Comparison of ENCODE assay signal across 8 mouse cellular contexts in genomic region chr11:84523841-84524510, GRCm38 (mm10). TPM values are rescaled to one million over a fixed set of nuclear protein-coding genes. Genes with fewer than 3 reads are reported as not detected.
A peak's percentile ranks its signal among the peaks of the same experiment; 100 is the strongest.
DNase-seq lines count a peak whose midpoint lies in the region; ATAC-seq and TF ChIP-seq lines count a peak whose summit lies in the region.

No protein-coding gene starts in this region.

- H3K27ac ChIP-seq in heart, embryonic 12.5 days (ENCODE audit: poor library complexity, severe bottlenecking), result no peak overlapping the region

- under 1% methylated on average over 35 of the region's 35 CpGs for WGBS in heart, embryonic 12.5 days

- no peaks in the 10 kb centered on the region for H3K36me3 ChIP-seq in heart, embryonic 12.5 days
- no peaks in the 10 kb centered on the region for H3K36me3 ChIP-seq in splenic B cell, adult 2 months (ENCODE audit: control insufficient read depth, insufficient read depth, low read length, poor library complexity, severe bottlenecking)

- peaks cover 100% of the 10 kb centered on the region for H3K27me3 ChIP-seq in heart, embryonic 12.5 days (replicated peaks)
- H3K27me3 ChIP-seq in splenic B cell, adult 2 months (ENCODE audit: control insufficient read depth, insufficient read depth, low read length, poor library complexity, severe bottlenecking), result peaks cover 4% of the 10 kb centered on the region

- no peak for TF ChIP-seq CTCF in brain, embryonic 14.5 days (IDR thresholded peaks at IDR 0.05; ENCODE audit: borderline replicate concordance, extremely low read depth, insufficient read depth, insufficient read length)

- H3K4me3 ChIP-seq in heart, embryonic 12.5 days, result peak overlapping the region; percentile 57

- no peak for TF ChIP-seq POLR2A in brain, embryonic 14.5 days (IDR thresholded peaks at IDR 0.05; ENCODE audit: borderline replicate concordance, extremely low read depth, insufficient read depth, insufficient read length, poor library complexity, severe bottlenecking)

- no peak for ATAC-seq in heart, embryonic 12.5 days (ENCODE audit: insufficient number of reproducible peaks, low FRiP score)
- ATAC-seq in erythroid progenitor cell, adult 5-6 weeks (replicated peaks; ENCODE audit: low FRiP score, poor library complexity, severe bottlenecking), result no peak

- peak; percentile 11 for DNase-seq in adrenal gland, postnatal 10 days
- no peak for DNase-seq in adrenal gland, postnatal 4 days (ENCODE audit: low spot score in 2 of 2)
- DNase-seq in brain, embryonic 14.5 days (ENCODE audit: low read depth), result peak; percentile 51
- DNase-seq in kidney, postnatal 4 days, result peak; percentile 38 to 59
- DNase-seq in splenic B cell, adult 2 months (ENCODE audit: low read depth, low spot score), result peak; percentile 30
- no peak for DNase-seq in frontal cortex, postnatal 36 days (ENCODE audit: low spot score in 2 of 2)

- no peaks in the 10 kb centered on the region for H3K9me3 ChIP-seq in heart, embryonic 12.5 days (replicated peaks)

- H3K9ac ChIP-seq in heart, embryonic 12.5 days, result no peak overlapping the region

- H3K4me2 ChIP-seq in heart, embryonic 12.5 days, result peak overlapping the region; percentile 86

- H3K4me1 ChIP-seq in heart, embryonic 12.5 days (replicated peaks), result peaks cover 43% of the 10 kb centered on the region

RNA-seq across cellular contexts. Expression of gene Lhx1, which starts 1.4 kb away (rescaled TPM):
- total RNA-seq in adrenal gland, postnatal 10 days (2021), result under 1 TPM in 1 of 2 experiments, not detected in 1; 0.15 TPM
- 1 to 10 TPM in 1 of 2 experiments, under 1 TPM in 1; 0.62 to 9.8 TPM for total RNA-seq in adrenal gland, postnatal 4 days (2021)
- 36.2 and 64.4 TPM in 2 replicates for polyA plus RNA-seq in brain, embryonic 14.5 days (2012; rRNA removed)
- 0.05 TPM in 2 replicates for polyA plus RNA-seq in heart, embryonic 12.5 days (2016; fragmentation: Nextera tagmentation; extraction: Ambion mirVana)
- not detected in 2 replicates for total RNA-seq in erythroid progenitor cell, adult 5-6 weeks (2015; ENCODE audit: low replicate concordance)
- not detected in 2 replicates for total RNA-seq in erythroid progenitor cell, adult 5-6 weeks (2017; ENCODE audit: low replicate concordance)

RNA-seq across cellular contexts. Expression of gene Aatf, which starts 10.7 kb away (rescaled TPM):
- 10 to 100 TPM; 18.1 to 22.5 TPM for total RNA-seq in adrenal gland, postnatal 10 days (2021)
- 10 to 100 TPM; 27.4 to 30.5 TPM for total RNA-seq in adrenal gland, postnatal 4 days (2021)
- polyA plus RNA-seq in brain, embryonic 14.5 days (2012; rRNA removed), result 7.1 and 14.6 TPM in 2 replicates
- 28.6 and 29.4 TPM in 2 replicates for polyA plus RNA-seq in heart, embryonic 12.5 days (2016; fragmentation: Nextera tagmentation; extraction: Ambion mirVana)
- 5.4 and 15.5 TPM in 2 replicates for total RNA-seq in erythroid progenitor cell, adult 5-6 weeks (2015; ENCODE audit: low replicate concordance)
- total RNA-seq in erythroid progenitor cell, adult 5-6 weeks (2017; ENCODE audit: low replicate concordance), result 5.4 and 19.7 TPM in 2 replicates

Comparison
In these comparisons a context has a peak if more than half of its experiments do, and no peak if none do; other contexts are left out.
1. DNase-seq: peak in adrenal gland, postnatal 10 days (single experiment), brain, embryonic 14.5 days (single experiment), kidney, postnatal 4 days (2 of 2) and splenic B cell, adult 2 months (single experiment); none in adrenal gland, postnatal 4 days (0 of 2) and frontal cortex, postnatal 36 days (0 of 2).